Mouse (Mus musculus): ENCODE measurements around the gene Col17a1.

DNA sequence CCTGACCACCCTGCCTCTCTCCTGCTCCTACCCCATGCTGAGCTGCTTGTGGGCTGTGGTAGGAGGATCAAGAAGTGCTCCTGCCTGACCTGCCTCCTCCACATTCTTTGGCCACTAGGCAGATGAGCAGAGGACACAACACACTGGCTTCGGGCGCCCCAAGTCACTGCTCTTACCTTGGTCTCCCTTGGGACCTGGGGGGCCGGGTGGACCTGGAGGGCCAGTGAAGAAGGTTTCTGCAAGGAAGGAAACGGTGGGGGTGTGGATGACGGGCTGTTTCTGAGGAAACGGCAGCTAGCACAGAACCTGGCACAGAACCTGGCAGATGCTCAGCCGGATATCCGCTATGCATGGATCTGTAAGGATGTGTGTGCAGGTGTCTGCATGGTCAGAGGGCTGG lies 38.7 kb downstream of the Col17a1 start:
- TF ChIP-seq CTCF (IDR thresholded peaks at IDR 0.05; ENCODE audit: low read depth, low read length) (no peak), POLR2AphosphoS5 (IDR thresholded peaks at IDR 0.05; ENCODE audit: insufficient replicate concordance, low read depth, low read length) (no peak), TAL1 (conservative IDR thresholded peaks at IDR 0.05; ENCODE audit: low read depth, low read length) (no peak), GATA1 (IDR thresholded peaks at IDR 0.05; ENCODE audit: borderline replicate concordance, low read length) (no peak)
